Mouse (Mus musculus) natural killer cell, adult 2 months (primary cell): Measurements from ENCODE around the gene Bcor.
A peak's percentile ranks its signal among the peaks of the same experiment; 100 is the strongest.

Source experiments
- DNase-seq, 2 experiments: peaks; one replicate each; pipeline ENCODE4 v3.0.0; 2022; ENCODE audit warnings: low spot score in 2 of 2

The Bcor gene

GRCm38 (mm10) chrX:12159981-12160656 is at the start of gene Bcor:
Bcor (minus strand) TSS chrX:12160355.
- DNase-seq, result peak; percentile 65 to 74

- DNase-seq, result no peak
Measured at GRCm38 (mm10) chrX:12202951-12203350, 42.8 kb upstream of the Bcor start.

GRCm38 (mm10) chrX:12201111-12201510 is 41.0 kb upstream of the Bcor start:
- no peak for DNase-seq

- DNase-seq, result peak in 1 of 2 experiments; percentile 21
Measured at GRCm38 (mm10) chrX:12195234-12195919, 35.2 kb upstream of the Bcor start.

GRCm38 (mm10) chrX:12192343-12192742 is 32.2 kb upstream of the Bcor start:
- no peak for DNase-seq

GRCm38 (mm10) chrX:12189511-12189910 is 29.4 kb upstream of the Bcor start:
- no peak for DNase-seq

- no peak for DNase-seq
Measured at GRCm38 (mm10) chrX:12175198-12175960, 15.2 kb upstream of the Bcor start.

GRCm38 (mm10) chrX:12170128-12170527 is 10.0 kb upstream of the Bcor start:
- DNase-seq, result no peak

- no peak for DNase-seq
Measured at GRCm38 (mm10) chrX:12164591-12165529, 4.7 kb upstream of the Bcor start.

GRCm38 (mm10) chrX:12159534-12159881 is 647 bp downstream of the Bcor start:
- peak; percentile 63 to 69 for DNase-seq

GRCm38 (mm10) chrX:12158821-12159533 is 1.2 kb downstream of the Bcor start:
- DNase-seq, result peak; percentile 63 to 73

GRCm38 (mm10) chrX:12158244-12158820 is 1.8 kb downstream of the Bcor start:
- DNase-seq, result peak; percentile 47 to 49

- peak; percentile 14 to 32 for DNase-seq
Measured at GRCm38 (mm10) chrX:12157331-12157930, 2.7 kb downstream of the Bcor start.

GRCm38 (mm10) chrX:12155842-12156291 is 4.3 kb downstream of the Bcor start:
- DNase-seq, result peak; percentile 51 to 67

- DNase-seq, result no peak
Measured at GRCm38 (mm10) chrX:12155068-12155840, 4.9 kb downstream of the Bcor start.

GRCm38 (mm10) chrX:12153141-12154095 is 6.7 kb downstream of the Bcor start:
- DNase-seq, result peak; percentile 70 to 72

GRCm38 (mm10) chrX:12151996-12152904 is 7.9 kb downstream of the Bcor start:
- DNase-seq, result no peak
